ENCODE assay signal across 30 mouse cellular contexts in the genomic region with DNA sequence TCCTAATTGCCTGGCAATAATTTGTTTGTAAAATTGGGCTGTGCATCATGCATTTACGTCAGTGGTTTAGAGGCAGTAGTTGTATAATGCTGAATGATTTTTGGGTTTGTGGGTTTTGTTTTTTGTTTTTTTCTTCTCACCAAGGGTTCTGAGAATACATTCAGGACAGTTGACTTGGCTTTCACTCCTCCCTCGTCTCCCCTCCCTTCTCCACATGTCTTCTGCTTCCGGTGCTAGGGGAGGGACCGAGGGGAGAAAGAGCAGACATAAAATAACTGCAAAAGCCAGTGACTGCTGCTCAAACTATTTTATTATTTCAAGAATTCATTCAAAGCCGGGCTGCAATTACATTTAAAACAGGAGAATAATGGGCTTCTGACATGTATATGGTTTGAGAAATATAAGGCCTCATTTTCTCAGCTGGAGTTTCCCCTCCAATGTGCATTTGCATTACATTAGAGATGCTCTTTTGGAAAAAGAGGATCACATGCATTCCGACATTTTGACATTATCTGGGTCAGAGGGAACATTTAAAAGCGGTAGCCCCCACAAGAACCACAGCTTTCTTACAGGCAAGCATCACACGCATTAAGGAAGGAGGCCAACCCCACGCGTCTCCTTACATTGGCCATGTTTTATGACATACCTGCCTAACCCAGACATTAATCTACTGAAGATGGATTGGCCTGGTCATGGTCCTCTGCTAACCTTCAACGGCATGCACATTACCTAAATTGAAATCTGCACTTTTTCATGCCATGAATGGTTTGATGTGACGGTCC.
DNase-seq lines count a peak whose midpoint lies in the region; ATAC-seq and TF ChIP-seq lines count a peak whose summit lies in the region.
"Had no signal": no experiment of that assay in that cellular context is flagged by ENCODE, and none has a peak within 500 bp of the region (broad histone marks: within the 10 kb centered on the region; RNA-seq: fewer than 3 reads in every experiment).

No protein-coding gene starts in this region.

- no peak overlapping the region for H3K27ac ChIP-seq in hindbrain, embryonic 13.5 days
- no peak overlapping the region for H3K27ac ChIP-seq in hindbrain, postnatal 0 days
- no peak overlapping the region; the same call in 1 of the 2 replicates for H3K27ac ChIP-seq in neural tube, embryonic 13.5 days (replicated peaks)
- H3K27ac ChIP-seq: embryonic facial prominence, embryonic 12.5 days; forebrain, embryonic 10.5 days; gastrocnemius, adult 2 months; heart, adult 2 months; hindbrain, embryonic 14.5 days; liver, embryonic 14.5 days; midbrain, embryonic 12.5 days; stomach, embryonic 15.5 days had no signal

- no peaks in the 10 kb centered on the region for H3K27me3 ChIP-seq in hindbrain, embryonic 13.5 days
- no peaks in the 10 kb centered on the region for H3K27me3 ChIP-seq in hindbrain, postnatal 0 days (ENCODE audit: insufficient read depth, low read length)
- H3K27me3 ChIP-seq in neural tube, embryonic 13.5 days, result no peaks in the 10 kb centered on the region
- H3K27me3 ChIP-seq: CH12.LX; embryonic facial prominence, embryonic 12.5 days; heart, embryonic 12.5 days; midbrain, embryonic 12.5 days; stomach, embryonic 15.5 days had no signal

- TF ChIP-seq CTCF in hindbrain, postnatal 0 days (IDR thresholded peaks at IDR 0.05; ENCODE audit: low read depth), result no peak
- TF ChIP-seq CTCF in brain, embryonic 14.5 days (IDR thresholded peaks at IDR 0.05; ENCODE audit: borderline replicate concordance, extremely low read depth, insufficient read depth, insufficient read length), result no peak

- DNase-seq in embryo, embryonic 10.5 days (ENCODE audit: low spot score), result peak; percentile 15
- DNase-seq in embryo, embryonic 9.5 days (ENCODE audit: extremely low spot score), result no peak
- no peak for DNase-seq in hindbrain, postnatal 0 days (ENCODE audit: low spot score)
- peak; percentile 56 for DNase-seq in brain, embryonic 14.5 days (ENCODE audit: low read depth)
- DNase-seq in lung, postnatal 36 days, result no peak
- no peak for DNase-seq in spleen, postnatal 4 days (ENCODE audit: low spot score in 2 of 2)
- DNase-seq: adrenal gland, adult 8-10 months; cerebellum, adult 11 months; cerebellum, adult 9-10 months; cerebellum, postnatal 36 days; gastrocnemius, adult 2 months; gastrocnemius, postnatal 36 days; heart, adult 2 months; heart, postnatal 4 days; kidney, adult 18-20 months; left cerebral cortex, postnatal 4 days; liver; lung, adult 2 months; right cerebral cortex, postnatal 14 days had no signal

- H3K9ac ChIP-seq in hindbrain, embryonic 13.5 days, result no peak overlapping the region
- H3K9ac ChIP-seq in hindbrain, postnatal 0 days (replicated peaks; ENCODE audit: low read length), result no peak overlapping the region
- no peak overlapping the region for H3K9ac ChIP-seq in neural tube, embryonic 13.5 days
- H3K9ac ChIP-seq: embryonic facial prominence, embryonic 12.5 days; heart, embryonic 12.5 days; hindbrain, embryonic 14.5 days; liver, embryonic 14.5 days; midbrain, embryonic 12.5 days; stomach, embryonic 15.5 days had no signal

- H3K4me2 ChIP-seq in hindbrain, embryonic 13.5 days, result no peak overlapping the region
- H3K4me2 ChIP-seq in hindbrain, postnatal 0 days (ENCODE audit: low read depth, low read length), result no peak overlapping the region
- H3K4me2 ChIP-seq in neural tube, embryonic 13.5 days, result no peak overlapping the region
- H3K4me2 ChIP-seq: embryonic facial prominence, embryonic 12.5 days; heart, embryonic 12.5 days; hindbrain, embryonic 14.5 days; midbrain, embryonic 12.5 days; stomach, embryonic 15.5 days had no signal

- H3K4me3 ChIP-seq in hindbrain, embryonic 13.5 days, result no peak overlapping the region
- no peak overlapping the region for H3K4me3 ChIP-seq in hindbrain, postnatal 0 days (ENCODE audit: low read length)
- H3K4me3 ChIP-seq in neural tube, embryonic 13.5 days, result no peak overlapping the region
- H3K4me3 ChIP-seq: embryonic facial prominence, embryonic 12.5 days; forebrain, embryonic 10.5 days; gastrocnemius, adult 2 months; heart, adult 2 months; heart, embryonic 12.5 days; midbrain, embryonic 12.5 days; myocyte; stomach, embryonic 15.5 days had no signal

- no peak for TF ChIP-seq POLR2A in brain, embryonic 14.5 days (IDR thresholded peaks at IDR 0.05; ENCODE audit: borderline replicate concordance, extremely low read depth, insufficient read depth, insufficient read length, poor library complexity, severe bottlenecking)

- H3K4me1 ChIP-seq in hindbrain, embryonic 13.5 days (replicated peaks), result peaks cover 9% of the 10 kb centered on the region
- H3K4me1 ChIP-seq in hindbrain, postnatal 0 days (ENCODE audit: insufficient read depth, low read length), result no peaks in the 10 kb centered on the region
- H3K4me1 ChIP-seq in neural tube, embryonic 13.5 days (replicated peaks), result peaks cover 18% of the 10 kb centered on the region
- H3K4me1 ChIP-seq: stomach, embryonic 15.5 days had no signal

- no peaks in the 10 kb centered on the region for H3K9me3 ChIP-seq in hindbrain, embryonic 13.5 days
- H3K9me3 ChIP-seq in hindbrain, postnatal 0 days (ENCODE audit: low read length), result no peaks in the 10 kb centered on the region
- H3K9me3 ChIP-seq in neural tube, embryonic 13.5 days, result no peaks in the 10 kb centered on the region
- H3K9me3 ChIP-seq: embryonic facial prominence, embryonic 12.5 days; forebrain, embryonic 10.5 days; heart, embryonic 12.5 days; midbrain, embryonic 12.5 days; stomach, embryonic 15.5 days had no signal

- H3K36me3 ChIP-seq in hindbrain, embryonic 13.5 days, result no peaks in the 10 kb centered on the region
- no peaks in the 10 kb centered on the region for H3K36me3 ChIP-seq in hindbrain, postnatal 0 days (ENCODE audit: insufficient read depth, low read length)
- no peaks in the 10 kb centered on the region for H3K36me3 ChIP-seq in neural tube, embryonic 13.5 days
- H3K36me3 ChIP-seq: embryonic facial prominence, embryonic 12.5 days; forebrain, embryonic 10.5 days; heart, embryonic 12.5 days; midbrain, embryonic 12.5 days; stomach, embryonic 15.5 days had no signal

- ATAC-seq in hindbrain, embryonic 13.5 days (ENCODE audit: low FRiP score), result peak; percentile 54; the same call in 1 of the 2 replicates
- no peak for ATAC-seq in hindbrain, postnatal 0 days
- ATAC-seq in neural tube, embryonic 13.5 days (ENCODE audit: low read depth), result peak; percentile 53; the same call in 1 of the 2 replicates

- WGBS in hindbrain, embryonic 13.5 days, result 58% methylated on average over 12 of the region's 12 CpGs
- WGBS in hindbrain, postnatal 0 days, result 65% methylated on average over 12 of the region's 12 CpGs
- WGBS in neural tube, embryonic 13.5 days, result 11% methylated on average over 12 of the region's 12 CpGs

Comparison
In these comparisons a context has a peak if more than half of its experiments do, and no peak if none do; other contexts are left out.
1. DNase-seq: peak in embryo, embryonic 10.5 days (single experiment) and brain, embryonic 14.5 days (single experiment); none in embryo, embryonic 9.5 days (single experiment), hindbrain, postnatal 0 days (single experiment), lung, postnatal 36 days (single experiment) and spleen, postnatal 4 days (0 of 2).